Mouse (Mus musculus) G1E (cell line): ENCODE results near the gene Acap1. TPM values are rescaled to one million over a fixed set of nuclear protein-coding genes. Genes with fewer than 3 reads are reported as not detected.
"Not testable (repeated sequence)": the region's sequence is repeated elsewhere in the genome, so short reads cannot be mapped to it uniquely, and the experiment has no call there.

Source experiments
- ATAC-seq: 2 replicates; pipeline ENCODE4 v1.8.0; 2016; ENCODE audit warnings: mild to moderate bottlenecking; ENCODE audit not compliant: insufficient number of reproducible peaks, poor library complexity, low FRiP score, severe bottlenecking; ENCODE audit errors: extremely low read depth
- DNase-seq: peaks from one replicate; pipeline ENCODE4 v3.0.0; 2012; ENCODE audit warnings: low spot score
- H3K27me3 ChIP-seq: 2 replicates; pipeline ENCODE4 v1.6.1; 2012; ENCODE audit warnings: mild to moderate bottlenecking, low read length, inconsistent platforms; ENCODE audit not compliant: insufficient read depth
- H3K36me3 ChIP-seq: replicated peaks from 2 replicates; pipeline ENCODE3; 2012; ENCODE audit warnings: mild to moderate bottlenecking, inconsistent platforms
- H3K4me1 ChIP-seq: 2 replicates; pipeline ENCODE4 v1.6.1; 2012; ENCODE audit warnings: low read depth, low read length, inconsistent platforms, mixed read lengths; ENCODE audit not compliant: insufficient read depth
- H3K4me3 ChIP-seq: 2 replicates; pipeline ENCODE4 v1.5.1; 2012; ENCODE audit warnings: low read depth, mild to moderate bottlenecking, inconsistent platforms, low read length, moderate library complexity, mixed read lengths
- H3K9me3 ChIP-seq: replicated peaks from 2 replicates; pipeline ENCODE4 v1.6.1; 2012; ENCODE audit warnings: inconsistent platforms
- CTCF ChIP-seq: IDR thresholded peaks from 2 replicates; pipeline ENCODE4 v1.5.1; 2012; ENCODE audit warnings: low read depth, low read length, inconsistent platforms, mixed read lengths
- GATA1 ChIP-seq: IDR thresholded peaks from 2 replicates; pipeline ENCODE4 v1.6.1; 2012; ENCODE audit warnings: borderline replicate concordance, low read length, inconsistent platforms, mixed read lengths
- GATA2 ChIP-seq: IDR thresholded peaks from 2 replicates; pipeline ENCODE4 v1.6.1; 2012; ENCODE audit warnings: low read depth, low read length, inconsistent platforms, borderline replicate concordance
- POLR2AphosphoS5 ChIP-seq: IDR thresholded peaks from 2 replicates; pipeline ENCODE4 v1.6.1; 2012; ENCODE audit warnings: low read depth, low read length, inconsistent platforms; ENCODE audit not compliant: insufficient replicate concordance
- TAL1 ChIP-seq: conservative IDR thresholded peaks from 2 replicates; pipeline ENCODE4 v1.6.1; 2012; ENCODE audit warnings: low read depth, low read length, inconsistent platforms, mixed read lengths
- polyA plus RNA-seq: library from polyadenylated mRNA; stranded (reverse); fragments of >175 nt; gene quantifications from 2 replicates; pipeline ENCODE4 v1.2.3, GENCODE M21; 2012
- total RNA-seq, 2 experiments: library from RNA; stranded (forward) in 1 of 2; stranded (reverse) in 1 of 2; fragments of 200-1000 nt in 1 of 2; fragments of >200 nt in 1 of 2; fragmentation: Nextera tagmentation in 1 of 2; gene quantifications; 2 replicates each; pipeline ENCODE4 v1.2.3; 2014 to 2017

The Acap1 gene
- total and polyA plus RNA-seq, 3 experiments: 98.7 to 216 (median 103) TPM

GRCm38 (mm10) chr11:69870289-69871069 lies 24.9 kb downstream of the Acap1 start:
- peaks cover 43% of the 10 kb centered on the region for H3K27me3 ChIP-seq
- no peak for DNase-seq
- H3K4me1 ChIP-seq: peaks cover 8% of the 10 kb centered on the region; the same call in 1 of the 2 replicates
- no peak for ATAC-seq
- H3K9me3 ChIP-seq: no peaks in the 10 kb centered on the region
- no peak overlapping the region for H3K4me3 ChIP-seq
- H3K36me3 ChIP-seq: no peaks in the 10 kb centered on the region
- TF ChIP-seq TAL1 (no peak), GATA2 (no peak)

GRCm38 (mm10) chr11:69867335-69867734 lies 28.0 kb downstream of the Acap1 start:
- Histone ChIP-seq H3K27me3 (peaks cover 39% of the 10 kb centered on the region), H3K9me3 (no peaks in the 10 kb centered on the region), H3K4me3 (no peak overlapping the region), H3K36me3 (no peaks in the 10 kb centered on the region), H3K4me1 (peaks cover 12% of the 10 kb centered on the region)
- DNase-seq (no peak), ATAC-seq (no peak)
- no peak for TF ChIP-seq POLR2AphosphoS5
- TF ChIP-seq GATA2: no peak
- no peak for TF ChIP-seq CTCF
- TF ChIP-seq GATA1: no peak
- TF ChIP-seq TAL1: no peak

GRCm38 (mm10) chr11:69865561-69865960 lies 29.8 kb downstream of the Acap1 start:
- no peak overlapping the region for H3K4me3 ChIP-seq
- H3K36me3 ChIP-seq: no peaks in the 10 kb centered on the region
- no peak for TF ChIP-seq TAL1
- no peak for TF ChIP-seq GATA1
- TF ChIP-seq GATA2: no peak
- TF ChIP-seq CTCF: no peak
- no peak for TF ChIP-seq POLR2AphosphoS5
- H3K9me3 ChIP-seq: no peaks in the 10 kb centered on the region
- ATAC-seq (no peak), DNase-seq (no peak)
- H3K27me3 ChIP-seq: peaks cover 33% of the 10 kb centered on the region
- peaks cover 12% of the 10 kb centered on the region for H3K4me1 ChIP-seq

- H3K27me3 ChIP-seq: peaks cover 36% of the 10 kb centered on the region
- H3K36me3 ChIP-seq: no peaks in the 10 kb centered on the region
- DNase-seq (no peak), ATAC-seq (no peak)
- H3K4me3 ChIP-seq: no peak overlapping the region
- H3K9me3 ChIP-seq: no peaks in the 10 kb centered on the region
- H3K4me1 ChIP-seq: peaks cover 12% of the 10 kb centered on the region
- TF ChIP-seq GATA1 (no peak), GATA2 (no peak), TAL1 (no peak), POLR2AphosphoS5 (no peak), CTCF (no peak)
Measured at GRCm38 (mm10) chr11:69864138-69864860, 31.0 kb downstream of the Acap1 start.

- H3K36me3 ChIP-seq, ATAC-seq, DNase-seq, H3K4me3 ChIP-seq, H3K9me3 ChIP-seq: not testable (repeated sequence)
- Histone ChIP-seq H3K4me1 (peaks cover 12% of the 10 kb centered on the region), H3K27me3 (peaks cover 36% of the 10 kb centered on the region)
Measured at GRCm38 (mm10) chr11:69863729-69864128, 31.6 kb downstream of the Acap1 start.

GRCm38 (mm10) chr11:69858113-69858998 lies 37.0 kb downstream of the Acap1 start, which contains the start of gene Tnk1:
Tnk1 (minus strand) TSS chr11:69858730.
- ATAC-seq: no peak
- no peak for TF ChIP-seq POLR2AphosphoS5
- TF ChIP-seq GATA1: no peak
- no peak for TF ChIP-seq TAL1
- no peak for TF ChIP-seq GATA2
- no peak for TF ChIP-seq CTCF
- no peak for DNase-seq
- peaks cover 27% of the 10 kb centered on the region for H3K27me3 ChIP-seq
- H3K4me3 ChIP-seq: no peak within 1 kb of the TSS
- peaks cover 35% of the 10 kb centered on the region for H3K4me1 ChIP-seq
- H3K9me3 ChIP-seq: no peaks in the 10 kb centered on the region
- no peaks in the 10 kb centered on the region for H3K36me3 ChIP-seq
